Mouse (Mus musculus): ENCODE results near the gene Ephx1. TPM values are rescaled to one million over a fixed set of nuclear protein-coding genes. Genes with fewer than 3 reads are reported as not detected.

Ephx1 gene
- total and polyA plus RNA-seq, 2 experiments from 2014 or later = 9.7 to 13.8 TPM

DNA sequence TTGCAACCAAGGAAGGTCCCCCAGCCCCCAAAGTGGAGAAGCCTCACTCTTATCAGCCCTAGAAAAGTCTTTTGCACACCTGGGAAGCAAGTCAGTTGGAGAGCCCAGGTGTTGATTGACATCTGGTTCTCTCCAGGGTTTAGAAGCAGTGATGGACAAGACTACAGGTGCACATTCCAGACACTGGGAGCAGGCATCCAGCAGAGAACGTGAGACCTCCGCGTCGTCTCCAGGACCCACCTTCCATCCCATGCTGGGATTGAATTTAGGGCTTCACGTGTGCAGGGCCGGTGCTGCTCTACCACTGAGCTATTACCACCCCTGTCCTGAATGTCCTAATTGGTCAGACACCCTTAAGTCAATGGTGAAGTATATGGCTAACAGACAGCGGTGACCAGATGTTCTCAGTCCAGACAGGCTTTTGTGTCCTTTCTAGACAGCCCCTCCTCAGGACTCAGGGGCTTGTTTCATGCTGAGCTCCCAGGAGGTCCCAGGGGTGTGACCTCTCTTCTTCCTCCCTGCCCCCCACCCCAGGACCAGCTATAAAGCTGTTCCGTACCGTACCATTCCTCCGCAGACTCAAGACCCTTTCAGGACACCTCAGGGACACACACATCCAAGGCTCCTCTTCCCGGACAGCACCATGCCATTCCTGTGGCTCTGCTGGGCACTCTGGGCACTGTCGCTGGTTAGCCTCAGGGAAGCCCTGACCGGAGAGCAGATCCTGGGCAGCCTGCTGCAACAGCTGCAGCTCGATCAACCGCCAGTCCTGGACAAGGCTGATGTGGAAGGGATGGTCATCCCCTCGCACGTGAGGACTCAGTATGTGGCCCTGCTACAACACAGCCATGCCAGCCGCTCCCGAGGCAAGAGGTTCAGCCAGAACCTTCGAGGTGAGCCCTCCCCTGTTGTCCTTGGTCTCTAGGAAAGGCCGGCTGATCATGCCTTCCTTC, 86.0 kb downstream of the Ephx1 start, which contains the start of gene Lefty1:
Gene Lefty1 (plus strand): TSS at position 556 of the 953 bp plus-strand sequence.
- no peaks in the 10 kb centered on the region for H3K4me1 ChIP-seq (ENCODE audit: insufficient read depth, low read length)
- ATAC-seq (ENCODE audit: low FRiP score) (no peak), DNase-seq (ENCODE audit: low spot score) (no peak)
- no peak within 1 kb of the TSS for H3K9ac ChIP-seq (replicated peaks; ENCODE audit: low read length, poor library complexity, severe bottlenecking)
- no peaks in the 10 kb centered on the region for H3K36me3 ChIP-seq (ENCODE audit: insufficient read depth, low read length)
- no peak within 1 kb of the TSS for H3K27ac ChIP-seq (ENCODE audit: low read depth, low read length)
- no peak for TF ChIP-seq CTCF (IDR thresholded peaks at IDR 0.05)
- H3K9me3 ChIP-seq (ENCODE audit: low read length) = no peaks in the 10 kb centered on the region
- peaks cover 26% of the 10 kb centered on the region for H3K27me3 ChIP-seq (ENCODE audit: insufficient read depth, low read length)
- H3K4me3 ChIP-seq (ENCODE audit: low read depth, low read length) = no peak within 1 kb of the TSS
- H3K4me2 ChIP-seq (ENCODE audit: low read depth, low read length, poor library complexity, severe bottlenecking) = no peak within 1 kb of the TSS
- WGBS = 20% methylated on average over 21 of the region's 21 CpGs

DNA sequence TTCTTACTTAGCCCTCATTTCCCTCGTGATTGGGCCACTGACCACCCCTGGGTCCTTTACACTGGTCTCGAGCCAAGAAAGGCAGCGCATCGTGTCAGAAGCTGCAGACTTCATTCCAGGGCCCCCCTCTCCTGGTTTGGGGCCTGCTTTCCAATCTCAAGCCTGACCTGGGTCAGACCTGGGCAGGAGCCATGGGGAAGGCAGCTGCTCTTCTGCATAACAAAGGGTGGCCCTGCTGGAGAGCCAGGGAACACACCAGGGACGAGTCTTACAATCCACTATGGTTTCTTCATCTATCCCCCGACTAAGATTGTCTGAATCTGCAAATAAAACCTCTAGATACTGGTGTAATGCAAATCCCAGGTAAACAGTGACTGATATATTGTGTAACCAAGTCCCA, 87.0 kb downstream of the Ephx1 start:
- DNase-seq (ENCODE audit: low spot score) = no peak
- Histone ChIP-seq H3K9me3 (ENCODE audit: low read length) (no peaks in the 10 kb centered on the region), H3K27me3 (ENCODE audit: insufficient read depth, low read length) (peaks cover 26% of the 10 kb centered on the region)

GRCm38 (mm10) chr1:180931106-180931505, 89.6 kb downstream of the Ephx1 start:
- no peaks in the 10 kb centered on the region for H3K36me3 ChIP-seq (ENCODE audit: insufficient read depth, low read length)
- ATAC-seq (ENCODE audit: low FRiP score) (no peak), DNase-seq (ENCODE audit: low spot score) (no peak)
- TF ChIP-seq CTCF (IDR thresholded peaks at IDR 0.05) = no peak
- WGBS = 76% methylated on average over 3 of the region's 3 CpGs
- H3K4me3 ChIP-seq (ENCODE audit: low read depth, low read length) = no peak overlapping the region
- no peaks in the 10 kb centered on the region for H3K4me1 ChIP-seq (ENCODE audit: insufficient read depth, low read length)
- H3K9ac ChIP-seq (replicated peaks; ENCODE audit: low read length, poor library complexity, severe bottlenecking) = no peak overlapping the region
- H3K4me2 ChIP-seq (ENCODE audit: low read depth, low read length, poor library complexity, severe bottlenecking) = no peak overlapping the region
- H3K9me3 ChIP-seq (ENCODE audit: low read length) = no peaks in the 10 kb centered on the region
- H3K27ac ChIP-seq (ENCODE audit: low read depth, low read length) = no peak overlapping the region
- H3K27me3 ChIP-seq (ENCODE audit: insufficient read depth, low read length) = peaks cover 15% of the 10 kb centered on the region

More for the DNA sequence above, 87.0 kb downstream of the Ephx1 start:
- Histone ChIP-seq H3K9ac (replicated peaks; ENCODE audit: low read length, poor library complexity, severe bottlenecking) (no peak overlapping the region), H3K27ac (ENCODE audit: low read depth, low read length) (no peak overlapping the region), H3K36me3 (ENCODE audit: insufficient read depth, low read length) (no peaks in the 10 kb centered on the region), H3K4me2 (ENCODE audit: low read depth, low read length, poor library complexity, severe bottlenecking) (no peak overlapping the region), H3K4me3 (ENCODE audit: low read depth, low read length) (no peak overlapping the region), H3K4me1 (ENCODE audit: insufficient read depth, low read length) (no peaks in the 10 kb centered on the region)
- TF ChIP-seq CTCF (IDR thresholded peaks at IDR 0.05) = no peak
- 22% methylated on average over 6 of the region's 6 CpGs for WGBS
- no peak for ATAC-seq (ENCODE audit: low FRiP score)

- DNase-seq (ENCODE audit: low spot score) = no peak
- H3K27ac ChIP-seq (ENCODE audit: low read depth, low read length) = no peak overlapping the region
- H3K4me3 ChIP-seq (ENCODE audit: low read depth, low read length) = no peak overlapping the region
- no peak for TF ChIP-seq CTCF (IDR thresholded peaks at IDR 0.05)
- peaks cover 6% of the 10 kb centered on the region; the same call in 1 of the 2 replicates for H3K36me3 ChIP-seq (ENCODE audit: insufficient read depth, low read length)
- no peak for ATAC-seq (ENCODE audit: low FRiP score)
- H3K4me2 ChIP-seq (ENCODE audit: low read depth, low read length, poor library complexity, severe bottlenecking) = no peak overlapping the region
- H3K9me3 ChIP-seq (ENCODE audit: low read length) = no peaks in the 10 kb centered on the region
- peaks cover under 1% of the 10 kb centered on the region; the same call in 1 of the 2 replicates for H3K27me3 ChIP-seq (ENCODE audit: insufficient read depth, low read length)
- no peaks in the 10 kb centered on the region for H3K4me1 ChIP-seq (ENCODE audit: insufficient read depth, low read length)
- WGBS = 71% methylated on average over 2 of the region's 2 CpGs
- no peak overlapping the region for H3K9ac ChIP-seq (replicated peaks; ENCODE audit: low read length, poor library complexity, severe bottlenecking)
These were observed 91.1 kb downstream of the Ephx1 start for GRCm38 (mm10) chr1:180929599-180929998.

DNA sequence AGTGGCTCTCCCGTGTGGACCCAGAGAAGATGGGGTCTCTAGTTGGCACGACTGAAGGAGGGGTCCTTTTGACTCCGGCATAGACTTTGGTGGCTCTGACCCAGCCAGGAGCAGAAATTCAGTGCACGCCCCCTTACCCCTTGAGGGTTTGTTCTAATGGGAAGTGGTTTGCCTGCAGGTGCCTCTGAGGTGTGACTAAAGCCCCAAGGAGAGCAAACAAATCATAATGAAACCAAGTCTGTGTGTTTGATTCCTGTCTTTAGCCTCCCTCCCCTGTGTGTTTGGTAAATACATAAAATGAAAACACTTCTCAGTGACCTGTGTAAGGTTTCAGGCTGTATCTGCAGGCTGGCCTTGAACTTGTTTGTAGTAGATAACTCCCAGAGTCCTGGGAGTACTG, 94.4 kb downstream of the Ephx1 start:
- WGBS = 78% methylated on average over 4 of the region's 4 CpGs
- ATAC-seq (ENCODE audit: low FRiP score) = no peak
- TF ChIP-seq CTCF (IDR thresholded peaks at IDR 0.05) = no peak

More for the DNA sequence above, 94.4 kb downstream of the Ephx1 start:
- Histone ChIP-seq H3K4me1 (ENCODE audit: insufficient read depth, low read length) (no peaks in the 10 kb centered on the region), H3K27ac (ENCODE audit: low read depth, low read length) (no peak overlapping the region), H3K9ac (replicated peaks; ENCODE audit: low read length, poor library complexity, severe bottlenecking) (no peak overlapping the region), H3K27me3 (ENCODE audit: insufficient read depth, low read length) (no peaks in the 10 kb centered on the region), H3K36me3 (ENCODE audit: insufficient read depth, low read length) (peaks cover 8% of the 10 kb centered on the region; the same call in 1 of the 2 replicates), H3K4me2 (ENCODE audit: low read depth, low read length, poor library complexity, severe bottlenecking) (no peak overlapping the region), H3K9me3 (ENCODE audit: low read length) (no peaks in the 10 kb centered on the region), H3K4me3 (ENCODE audit: low read depth, low read length) (no peak overlapping the region)
- DNase-seq (ENCODE audit: low spot score) = no peak

Other genes with a start within 250 kb of the Ephx1 start
- gene H3f3a, start 207.0 kb downstream of the Ephx1 start, total RNA-seq (2014; rRNA removed) = 1,783 and 3,084 TPM in 2 replicates
- gene H3f3a, start 207.0 kb downstream of the Ephx1 start, polyA plus RNA-seq (2015; fragmentation: Nextera tagmentation; extraction: Ambion mirVana) = 1,997 and 2,039 TPM in 2 replicates
- 12.8 and 15.3 TPM in 2 replicates for gene Sde2, start 169.8 kb downstream of the Ephx1 start, total RNA-seq (2014; rRNA removed)
- gene Sde2, start 169.8 kb downstream of the Ephx1 start, polyA plus RNA-seq (2015; fragmentation: Nextera tagmentation; extraction: Ambion mirVana) = 20.7 and 24.2 TPM in 2 replicates
- gene Lefty2, start 127.8 kb downstream of the Ephx1 start, total RNA-seq (2014; rRNA removed) = 3.0 and 12.8 TPM in 2 replicates
- gene Lefty2, start 127.8 kb downstream of the Ephx1 start, polyA plus RNA-seq (2015; fragmentation: Nextera tagmentation; extraction: Ambion mirVana) = 7.7 and 8.6 TPM in 2 replicates
- gene Pycr2, start 116.6 kb downstream of the Ephx1 start, total RNA-seq (2014; rRNA removed) = 48.5 and 50.5 TPM in 2 replicates
- 60.5 and 63.7 TPM in 2 replicates for gene Pycr2, start 116.6 kb downstream of the Ephx1 start, polyA plus RNA-seq (2015; fragmentation: Nextera tagmentation; extraction: Ambion mirVana)
- gene Lefty1, start 85.9 kb downstream of the Ephx1 start, total RNA-seq (2014; rRNA removed) = 0.38 TPM in 1 of 2 replicates, not detected in the other
- gene Lefty1, start 85.9 kb downstream of the Ephx1 start, polyA plus RNA-seq (2015; fragmentation: Nextera tagmentation; extraction: Ambion mirVana) = 0.41 and 0.42 TPM in 2 replicates
- gene Tmem63a, start 78.6 kb downstream of the Ephx1 start, total RNA-seq (2014; rRNA removed) = 4.8 and 6.4 TPM in 2 replicates
- 1.3 and 1.7 TPM in 2 replicates for gene Tmem63a, start 78.6 kb downstream of the Ephx1 start, polyA plus RNA-seq (2015; fragmentation: Nextera tagmentation; extraction: Ambion mirVana)
- gene 9130409I23Rik, start 30.3 kb upstream of the Ephx1 start, total RNA-seq (2014; rRNA removed) = not detected in 2 replicates
- not detected in 2 replicates for gene 9130409I23Rik, start 30.3 kb upstream of the Ephx1 start, polyA plus RNA-seq (2015; fragmentation: Nextera tagmentation; extraction: Ambion mirVana)
- gene Nvl, start 123.3 kb upstream of the Ephx1 start, total RNA-seq (2014; rRNA removed) = 25.6 and 36.3 TPM in 2 replicates
- 29.4 and 32.7 TPM in 2 replicates for gene Nvl, start 123.3 kb upstream of the Ephx1 start, polyA plus RNA-seq (2015; fragmentation: Nextera tagmentation; extraction: Ambion mirVana)
- 11.9 and 17.4 TPM in 2 replicates for gene Cnih4, start 123.8 kb upstream of the Ephx1 start, total RNA-seq (2014; rRNA removed)
- gene Cnih4, start 123.8 kb upstream of the Ephx1 start, polyA plus RNA-seq (2015; fragmentation: Nextera tagmentation; extraction: Ambion mirVana) = 43.1 and 45.7 TPM in 2 replicates
- gene Wdr26, start 191.1 kb upstream of the Ephx1 start, total RNA-seq (2014; rRNA removed) = 49.6 and 66.9 TPM in 2 replicates
- gene Wdr26, start 191.1 kb upstream of the Ephx1 start, polyA plus RNA-seq (2015; fragmentation: Nextera tagmentation; extraction: Ambion mirVana) = 31.4 and 44.1 TPM in 2 replicates

Measured in midbrain, postnatal 0 days (tissue).